Mouse (Mus musculus): ENCODE data around the gene Rbm47. TPM values are rescaled to one million over a fixed set of nuclear protein-coding genes. Genes with fewer than 3 reads are reported as not detected.
"Not testable (repeated sequence)": the region's sequence is repeated elsewhere in the genome, so short reads cannot be mapped to it uniquely, and the experiment has no call there.

Rbm47 gene
- polyA plus RNA-seq, 1 experiment from 2014 or later, result 0.37 TPM

- 65% methylated on average over 6 of the region's 6 CpGs for WGBS
- no peak overlapping the region for H3K4me3 ChIP-seq (ENCODE audit: low read depth, low read length)
- H3K4me1 ChIP-seq (ENCODE audit: control insufficient read depth, insufficient read depth, low read length), result no peaks in the 10 kb centered on the region
- no peaks in the 10 kb centered on the region for H3K36me3 ChIP-seq (ENCODE audit: control insufficient read depth, insufficient read depth, low read length)
- H3K4me2 ChIP-seq (ENCODE audit: low read depth, low read length), result no peak overlapping the region
- ATAC-seq (ENCODE audit: low read depth), result no peak
- H3K9me3 ChIP-seq (ENCODE audit: control insufficient read depth, low read length), result no peaks in the 10 kb centered on the region
- H3K27me3 ChIP-seq (ENCODE audit: control insufficient read depth, insufficient read depth, low read length), result no peaks in the 10 kb centered on the region
- no peak overlapping the region for H3K9ac ChIP-seq (replicated peaks; ENCODE audit: low read depth, low read length)
- no peak overlapping the region for H3K27ac ChIP-seq (ENCODE audit: low read depth, low read length)
Observed at GRCm38 (mm10) chr5:66000567-66001125, 172.3 kb downstream of the Rbm47 start.

GRCm38 (mm10) chr5:66000074-66000473, 172.8 kb downstream of the Rbm47 start:
- ATAC-seq (ENCODE audit: low read depth), result no peak
- Histone ChIP-seq H3K4me2 (ENCODE audit: low read depth, low read length) (no peak overlapping the region), H3K4me1 (ENCODE audit: control insufficient read depth, insufficient read depth, low read length) (no peaks in the 10 kb centered on the region), H3K4me3 (ENCODE audit: low read depth, low read length) (no peak overlapping the region), H3K27me3 (ENCODE audit: control insufficient read depth, insufficient read depth, low read length) (no peaks in the 10 kb centered on the region), H3K9me3 (ENCODE audit: control insufficient read depth, low read length) (no peaks in the 10 kb centered on the region), H3K36me3 (ENCODE audit: control insufficient read depth, insufficient read depth, low read length) (no peaks in the 10 kb centered on the region), H3K27ac (ENCODE audit: low read depth, low read length) (no peak overlapping the region), H3K9ac (replicated peaks; ENCODE audit: low read depth, low read length) (no peak overlapping the region)
- 88% methylated on average over 7 of the region's 7 CpGs for WGBS

- H3K4me1 ChIP-seq (ENCODE audit: control insufficient read depth, insufficient read depth, low read length), result no peaks in the 10 kb centered on the region
- H3K27ac ChIP-seq (ENCODE audit: low read depth, low read length), result no peak overlapping the region
- no peaks in the 10 kb centered on the region for H3K9me3 ChIP-seq (ENCODE audit: control insufficient read depth, low read length)
- WGBS, result 93% methylated on average over 7 of the region's 7 CpGs
- H3K4me3 ChIP-seq (ENCODE audit: low read depth, low read length), result no peak overlapping the region
- no peak overlapping the region for H3K9ac ChIP-seq (replicated peaks; ENCODE audit: low read depth, low read length)
- H3K4me2 ChIP-seq (ENCODE audit: low read depth, low read length), result no peak overlapping the region
- H3K36me3 ChIP-seq (ENCODE audit: control insufficient read depth, insufficient read depth, low read length), result no peaks in the 10 kb centered on the region
- no peak for ATAC-seq (ENCODE audit: low read depth)
- no peaks in the 10 kb centered on the region for H3K27me3 ChIP-seq (ENCODE audit: control insufficient read depth, insufficient read depth, low read length)
Observed at GRCm38 (mm10) chr5:65999106-65999505, 173.8 kb downstream of the Rbm47 start.

- ATAC-seq (ENCODE audit: low read depth), result no peak
Observed at GRCm38 (mm10) chr5:65997813-65998212, 175.1 kb downstream of the Rbm47 start.

GRCm38 (mm10) chr5:65994643-65995042, 178.3 kb downstream of the Rbm47 start:
- Histone ChIP-seq H3K4me3 (ENCODE audit: low read depth, low read length) (no peak overlapping the region), H3K27ac (ENCODE audit: low read depth, low read length) (no peak overlapping the region), H3K4me1 (ENCODE audit: control insufficient read depth, insufficient read depth, low read length) (no peaks in the 10 kb centered on the region), H3K4me2 (ENCODE audit: low read depth, low read length) (no peak overlapping the region), H3K36me3 (ENCODE audit: control insufficient read depth, insufficient read depth, low read length) (no peaks in the 10 kb centered on the region), H3K9me3 (ENCODE audit: control insufficient read depth, low read length) (no peaks in the 10 kb centered on the region), H3K9ac (replicated peaks; ENCODE audit: low read depth, low read length) (no peak overlapping the region), H3K27me3 (ENCODE audit: control insufficient read depth, insufficient read depth, low read length) (no peaks in the 10 kb centered on the region)
- no peak for ATAC-seq (ENCODE audit: low read depth)
- 89% methylated on average over 6 of the region's 6 CpGs for WGBS

More at GRCm38 (mm10) chr5:65997813-65998212, 175.1 kb downstream of the Rbm47 start:
- Histone ChIP-seq H3K4me2 (ENCODE audit: low read depth, low read length) (no peak overlapping the region), H3K4me1 (ENCODE audit: control insufficient read depth, insufficient read depth, low read length) (no peaks in the 10 kb centered on the region), H3K27me3 (ENCODE audit: control insufficient read depth, insufficient read depth, low read length) (no peaks in the 10 kb centered on the region), H3K4me3 (ENCODE audit: low read depth, low read length) (no peak overlapping the region), H3K27ac (ENCODE audit: low read depth, low read length) (no peak overlapping the region), H3K9ac (replicated peaks; ENCODE audit: low read depth, low read length) (no peak overlapping the region), H3K9me3 (ENCODE audit: control insufficient read depth, low read length) (no peaks in the 10 kb centered on the region), H3K36me3 (ENCODE audit: control insufficient read depth, insufficient read depth, low read length) (no peaks in the 10 kb centered on the region)

GRCm38 (mm10) chr5:65991191-65991590, 181.7 kb downstream of the Rbm47 start:
- Histone ChIP-seq H3K4me3 (ENCODE audit: low read depth, low read length) (no peak overlapping the region), H3K27ac (ENCODE audit: low read depth, low read length) (no peak overlapping the region), H3K4me1 (ENCODE audit: control insufficient read depth, insufficient read depth, low read length) (no peaks in the 10 kb centered on the region), H3K4me2 (ENCODE audit: low read depth, low read length) (no peak overlapping the region), H3K9me3 (ENCODE audit: control insufficient read depth, low read length) (no peaks in the 10 kb centered on the region), H3K27me3 (ENCODE audit: control insufficient read depth, insufficient read depth, low read length) (no peaks in the 10 kb centered on the region), H3K36me3 (ENCODE audit: control insufficient read depth, insufficient read depth, low read length) (no peaks in the 10 kb centered on the region), H3K9ac (replicated peaks; ENCODE audit: low read depth, low read length) (no peak overlapping the region)
- 94% methylated on average over 2 of the region's 2 CpGs for WGBS
- no peak for ATAC-seq (ENCODE audit: low read depth)

GRCm38 (mm10) chr5:65987004-65987403, 185.9 kb downstream of the Rbm47 start:
- ATAC-seq (ENCODE audit: low read depth); H3K4me2 ChIP-seq (ENCODE audit: low read depth, low read length); H3K36me3 ChIP-seq (ENCODE audit: control insufficient read depth, insufficient read depth, low read length); H3K4me1 ChIP-seq (ENCODE audit: control insufficient read depth, insufficient read depth, low read length); H3K9ac ChIP-seq (replicated peaks; ENCODE audit: low read depth, low read length); H3K9me3 ChIP-seq (ENCODE audit: control insufficient read depth, low read length); H3K4me3 ChIP-seq (ENCODE audit: low read depth, low read length); H3K27me3 ChIP-seq (ENCODE audit: control insufficient read depth, insufficient read depth, low read length); H3K27ac ChIP-seq (ENCODE audit: low read depth, low read length): not testable (repeated sequence)
- WGBS, result 77% methylated on average over 3 of the region's 3 CpGs

- no peaks in the 10 kb centered on the region for H3K9me3 ChIP-seq (ENCODE audit: control insufficient read depth, low read length)
- no peak overlapping the region for H3K4me2 ChIP-seq (ENCODE audit: low read depth, low read length)
- no peaks in the 10 kb centered on the region for H3K4me1 ChIP-seq (ENCODE audit: control insufficient read depth, insufficient read depth, low read length)
- no peak overlapping the region for H3K9ac ChIP-seq (replicated peaks; ENCODE audit: low read depth, low read length)
- H3K27ac ChIP-seq (ENCODE audit: low read depth, low read length), result no peak overlapping the region
- no peak overlapping the region for H3K4me3 ChIP-seq (ENCODE audit: low read depth, low read length)
- WGBS, result 93% methylated on average over 5 of the region's 5 CpGs
- no peak for ATAC-seq (ENCODE audit: low read depth)
- no peaks in the 10 kb centered on the region for H3K27me3 ChIP-seq (ENCODE audit: control insufficient read depth, insufficient read depth, low read length)
- no peaks in the 10 kb centered on the region for H3K36me3 ChIP-seq (ENCODE audit: control insufficient read depth, insufficient read depth, low read length)
Observed at GRCm38 (mm10) chr5:65986426-65986825, 186.5 kb downstream of the Rbm47 start.

GRCm38 (mm10) chr5:65975731-65976130, 197.2 kb downstream of the Rbm47 start:
- Histone ChIP-seq H3K4me1 (ENCODE audit: control insufficient read depth, insufficient read depth, low read length) (no peaks in the 10 kb centered on the region), H3K9ac (replicated peaks; ENCODE audit: low read depth, low read length) (no peak overlapping the region), H3K27ac (ENCODE audit: low read depth, low read length) (no peak overlapping the region), H3K4me3 (ENCODE audit: low read depth, low read length) (no peak overlapping the region), H3K27me3 (ENCODE audit: control insufficient read depth, insufficient read depth, low read length) (no peaks in the 10 kb centered on the region), H3K4me2 (ENCODE audit: low read depth, low read length) (no peak overlapping the region), H3K9me3 (ENCODE audit: control insufficient read depth, low read length) (no peaks in the 10 kb centered on the region), H3K36me3 (ENCODE audit: control insufficient read depth, insufficient read depth, low read length) (no peaks in the 10 kb centered on the region)
- WGBS, result 89% methylated on average over 13 of the region's 13 CpGs
- ATAC-seq (ENCODE audit: low read depth), result no peak

All from neural tube, embryonic 14.5 days (tissue).